Mouse (Mus musculus): ENCODE measurements at regions not wholly inside any gene's neighbourhood (a gene's known extent, or its start where the extent isn't known, plus 50 kb on each side); places are given as distances from the start of the nearest gene placed in this dataset.

DNA sequence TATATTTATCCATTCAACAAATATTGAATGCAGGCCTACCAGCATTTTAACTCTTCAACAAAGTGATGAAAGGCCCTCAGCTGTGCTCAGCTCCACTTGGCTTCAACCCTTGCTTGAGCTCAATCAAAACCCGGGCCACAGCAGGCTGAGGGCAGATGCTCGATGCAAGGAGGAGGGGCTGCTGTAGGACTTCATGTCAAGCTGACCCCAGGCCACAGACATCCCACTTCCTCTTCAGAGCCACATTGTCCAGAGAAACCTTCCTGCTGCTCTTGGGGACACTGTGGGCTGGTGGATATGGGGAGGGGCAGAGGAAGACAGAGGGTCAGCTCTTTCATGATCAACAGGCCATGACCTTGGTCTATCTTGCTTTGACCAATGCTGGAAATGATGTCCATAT lies 299.7 kb downstream of the Bcl11a start:
- DNase-seq (ENCODE audit: low spot score in 2 of 2): no peak

GRCm38 (mm10) chr11:24390578-24390977 lies 312.7 kb downstream of the Bcl11a start:
- DNase-seq (ENCODE audit: low spot score in 2 of 2): no peak

DNA sequence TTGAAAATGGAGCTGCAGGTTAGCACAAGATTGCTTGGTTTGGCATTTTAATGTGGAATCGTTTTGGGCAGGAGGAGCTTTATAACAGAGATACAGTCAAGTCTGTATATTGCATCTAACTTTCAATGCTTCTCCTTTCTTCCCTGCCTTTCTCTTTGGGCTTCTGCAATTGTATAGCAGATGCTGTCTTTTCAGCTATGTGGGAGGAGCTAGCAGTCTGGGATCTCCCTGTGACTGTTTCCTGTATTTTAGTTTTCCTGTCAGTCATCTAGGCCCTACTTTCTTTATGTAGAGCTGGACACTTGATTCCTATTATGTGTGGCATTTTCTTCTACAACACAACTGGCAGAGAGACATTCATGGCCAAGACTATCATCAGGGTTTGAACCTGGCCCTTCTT lies 313.5 kb downstream of the Bcl11a start:
- DNase-seq (ENCODE audit: low spot score in 2 of 2): no peak

GRCm38 (mm10) chr11:24395478-24395877 lies 317.6 kb downstream of the Bcl11a start:
- DNase-seq (ENCODE audit: low spot score in 2 of 2): no peak

DNA sequence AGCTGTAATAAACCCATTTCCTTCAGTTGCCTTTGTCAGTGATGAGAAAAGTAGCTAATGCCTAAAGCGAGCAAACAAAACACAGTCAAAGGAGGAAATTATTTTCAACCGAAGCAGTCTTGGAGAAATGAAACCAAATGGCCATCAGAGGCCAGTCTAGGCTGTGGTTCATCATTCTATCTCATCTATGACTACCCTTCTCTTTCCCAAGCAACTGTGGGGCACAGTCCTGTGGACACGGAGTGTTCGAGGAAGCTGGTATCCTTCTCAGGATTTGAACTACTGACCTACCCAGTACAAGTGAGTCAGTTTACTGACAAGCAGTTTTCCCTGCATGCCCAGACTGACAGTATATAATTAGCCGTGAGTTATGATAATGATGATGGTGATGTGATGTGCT lies 319.1 kb downstream of the Bcl11a start:
- DNase-seq (ENCODE audit: low spot score in 2 of 2): no peak

GRCm38 (mm10) chr11:24397710-24398109 lies 319.9 kb downstream of the Bcl11a start:
- DNase-seq (ENCODE audit: low spot score in 2 of 2): no peak

DNA sequence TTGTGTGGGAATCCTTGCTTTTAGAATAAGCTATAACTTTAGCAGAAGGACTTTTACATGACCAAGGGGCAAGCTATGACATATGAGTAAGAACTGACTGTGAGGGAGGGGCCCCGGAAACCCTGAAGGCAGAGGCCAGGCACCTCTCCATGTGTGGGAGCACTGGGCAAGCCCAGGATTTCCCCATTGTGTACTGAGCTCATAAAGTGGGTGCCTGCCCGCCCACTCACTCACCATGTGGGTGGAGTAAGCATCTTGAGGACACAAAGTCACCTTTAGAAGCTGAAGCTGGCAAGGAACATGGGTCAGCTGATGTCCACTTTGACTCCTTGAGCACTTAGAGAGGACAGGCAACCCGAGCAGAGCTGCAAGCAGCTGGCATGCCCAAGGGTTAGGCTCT lies 323.3 kb downstream of the Bcl11a start:
- DNase-seq (ENCODE audit: low spot score in 2 of 2): no peak

- no peak for DNase-seq (ENCODE audit: low spot score in 2 of 2)
Measured at GRCm38 (mm10) chr11:24402127-24402526, 324.3 kb downstream of the Bcl11a start.

DNA sequence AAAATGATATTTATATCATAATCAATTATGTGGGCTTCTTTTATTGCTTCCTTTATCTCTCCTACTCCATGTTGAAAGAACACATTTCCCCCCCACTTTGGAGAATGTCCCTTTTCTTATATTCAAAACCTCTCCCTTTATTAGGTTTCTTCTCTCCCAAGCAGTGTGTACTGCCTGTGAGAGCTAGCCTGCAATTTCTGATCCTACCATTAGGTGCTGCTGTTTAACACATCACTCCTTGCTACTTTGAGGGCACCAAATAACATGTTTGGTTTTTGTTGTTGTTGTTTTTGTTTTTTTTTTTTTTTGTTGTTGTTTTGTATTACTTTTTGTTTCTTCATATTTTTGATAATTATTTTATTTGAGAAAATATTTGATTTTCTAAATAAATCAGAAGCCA lies 336.9 kb downstream of the Bcl11a start:
- DNase-seq (ENCODE audit: low spot score in 2 of 2): peak in 1 of 2 experiments; percentile 8

DNA sequence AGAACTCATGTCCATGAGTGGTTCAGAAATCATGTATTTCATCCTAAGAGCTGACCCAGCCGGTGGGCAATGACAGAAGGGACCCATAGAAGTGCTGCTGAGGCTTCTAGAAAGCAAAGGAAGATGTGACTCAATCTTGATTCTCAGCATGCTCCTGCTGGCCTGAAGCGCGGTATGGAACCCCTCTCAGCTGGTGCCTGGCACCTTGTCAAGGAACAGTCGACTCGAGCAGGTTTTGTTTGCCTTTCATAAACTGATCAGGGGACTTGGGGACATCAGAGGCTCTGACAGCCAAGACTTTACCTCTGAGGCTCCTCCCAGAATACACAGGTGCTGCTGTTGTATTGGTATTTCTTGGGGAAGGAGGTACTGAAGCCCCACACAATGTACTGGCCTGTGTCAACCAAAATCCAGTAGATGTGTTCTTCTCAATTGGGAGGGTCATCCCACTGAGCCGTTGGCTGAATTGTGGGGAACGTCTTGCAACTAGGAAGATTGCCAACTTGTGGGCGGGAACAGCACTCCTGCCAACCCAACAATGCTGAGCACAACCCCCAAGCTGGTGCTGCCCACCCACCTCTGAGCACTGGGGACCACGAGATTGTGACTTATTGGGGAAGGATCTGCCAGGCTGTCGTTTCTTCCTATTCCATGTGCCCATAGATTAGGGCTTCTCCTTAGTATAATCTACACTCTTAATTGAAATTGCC lies 344.4 kb downstream of the Bcl11a start:
- DNase-seq (ENCODE audit: low spot score in 2 of 2): peak in 1 of 2 experiments; percentile 57

DNA sequence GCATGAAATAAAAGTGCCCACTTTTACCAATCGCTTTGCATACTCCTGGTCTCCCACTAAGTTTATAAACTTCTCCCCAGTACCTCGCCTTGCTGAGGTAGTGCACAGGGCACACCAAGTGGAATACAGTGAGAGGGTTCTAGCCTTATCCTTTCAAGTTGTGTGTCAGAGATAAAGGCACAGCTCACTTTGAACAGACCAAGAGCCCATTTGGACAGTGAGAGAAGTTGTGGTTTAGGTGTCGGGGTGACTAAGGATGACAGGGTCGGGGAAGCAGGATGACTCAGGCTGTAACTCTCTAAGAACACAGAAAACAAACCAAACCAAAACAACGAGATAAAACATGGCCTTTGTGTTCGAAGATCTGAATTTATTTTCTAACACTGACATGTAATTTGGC lies 345.4 kb downstream of the Bcl11a start:
- no peak for DNase-seq (ENCODE audit: low spot score in 2 of 2)

- DNase-seq (ENCODE audit: low spot score in 2 of 2): no peak
Measured at GRCm38 (mm10) chr11:24426995-24427883, 349.4 kb downstream of the Bcl11a start.

DNA sequence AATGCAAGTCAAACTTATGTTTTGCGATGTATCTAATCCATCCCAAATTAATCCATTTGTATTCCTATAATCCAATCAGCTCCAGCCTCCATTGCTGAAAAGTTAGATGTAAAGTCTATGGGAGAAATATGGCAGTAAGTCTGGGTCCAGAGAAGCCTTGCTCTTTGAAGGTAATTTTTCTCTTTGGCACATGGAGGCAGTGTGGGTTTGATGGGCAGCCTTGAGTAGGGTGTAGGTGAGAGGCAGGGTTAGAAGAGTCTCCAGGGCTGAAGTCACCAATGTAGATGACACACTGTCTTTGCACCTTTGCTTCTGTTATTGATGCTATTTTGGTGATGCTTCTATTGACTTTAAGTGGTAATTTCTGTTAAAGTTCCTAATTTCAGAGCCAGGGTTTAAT lies 370.8 kb downstream of the Bcl11a start:
- DNase-seq (ENCODE audit: low spot score in 2 of 2): no peak

DNA sequence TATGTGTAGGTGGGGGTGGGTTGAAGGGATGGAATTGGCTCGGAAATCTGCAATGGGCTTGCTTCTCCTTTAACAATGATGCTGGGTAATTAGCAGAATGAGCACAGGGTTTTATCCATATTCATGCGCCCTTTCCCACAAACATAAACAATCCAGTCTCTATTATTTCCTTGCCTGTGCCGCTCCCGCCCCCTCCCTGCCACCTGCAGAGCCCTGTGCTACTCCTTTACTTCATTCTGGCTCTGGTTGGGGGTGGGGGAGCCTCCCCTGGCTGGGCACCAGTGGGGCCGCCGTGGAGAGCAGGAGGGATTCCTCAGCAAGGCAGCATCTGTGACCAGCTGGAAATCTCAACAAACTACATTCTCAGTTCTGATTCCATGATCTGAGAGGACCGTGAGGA lies 374.4 kb downstream of the Bcl11a start:
- no peak for DNase-seq (ENCODE audit: low spot score in 2 of 2)

DNA sequence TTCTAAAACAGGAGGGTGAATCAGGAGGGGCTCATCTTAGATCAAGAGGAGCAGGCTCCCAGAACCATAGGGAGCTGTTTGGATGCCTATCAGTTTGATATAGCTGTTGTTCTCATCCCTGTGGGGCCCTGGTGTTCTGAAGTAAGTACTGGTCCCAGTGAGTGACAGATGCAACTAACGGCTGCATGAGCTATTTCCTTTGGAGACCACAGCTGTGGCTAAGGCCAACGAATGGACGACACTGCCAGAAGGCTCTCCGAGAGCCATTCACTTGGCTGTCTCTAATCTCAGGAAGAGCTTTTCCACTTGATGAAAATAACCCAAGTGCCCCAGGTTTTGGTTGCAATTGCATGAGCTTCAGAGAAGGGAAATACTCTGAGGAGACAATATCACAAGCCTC lies 386.8 kb downstream of the Bcl11a start:
- DNase-seq (ENCODE audit: low spot score in 2 of 2): no peak

DNA sequence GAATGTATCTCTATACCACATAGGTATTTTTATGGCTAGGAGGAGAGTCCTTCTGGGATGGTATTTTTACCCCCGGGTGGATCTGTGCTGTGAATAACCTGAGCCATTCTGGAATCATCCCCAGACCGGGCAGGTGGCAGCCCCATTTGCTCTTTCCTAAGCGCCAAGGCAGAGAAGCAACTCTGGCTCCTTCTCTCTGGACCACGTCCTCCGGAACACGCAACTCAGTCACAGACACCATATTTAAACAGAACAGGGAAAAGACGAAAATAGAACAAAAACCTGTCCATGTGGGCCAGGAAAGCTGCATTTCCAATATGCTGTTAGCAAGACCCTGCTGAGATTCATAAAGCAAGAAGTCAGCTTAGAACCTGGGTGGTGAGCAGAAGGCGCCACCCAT lies 389.6 kb downstream of the Bcl11a start:
- DNase-seq (ENCODE audit: low spot score in 2 of 2): no peak

GRCm38 (mm10) chr11:24470469-24470868 lies 392.6 kb downstream of the Bcl11a start:
- DNase-seq (ENCODE audit: low spot score in 2 of 2): no peak

- DNase-seq (ENCODE audit: low spot score in 2 of 2): no peak
Measured at GRCm38 (mm10) chr11:24472617-24473367, 394.9 kb downstream of the Bcl11a start.

GRCm38 (mm10) chr11:24473368-24474010 lies 395.6 kb downstream of the Bcl11a start:
- DNase-seq (ENCODE audit: low spot score in 2 of 2): no peak

DNA sequence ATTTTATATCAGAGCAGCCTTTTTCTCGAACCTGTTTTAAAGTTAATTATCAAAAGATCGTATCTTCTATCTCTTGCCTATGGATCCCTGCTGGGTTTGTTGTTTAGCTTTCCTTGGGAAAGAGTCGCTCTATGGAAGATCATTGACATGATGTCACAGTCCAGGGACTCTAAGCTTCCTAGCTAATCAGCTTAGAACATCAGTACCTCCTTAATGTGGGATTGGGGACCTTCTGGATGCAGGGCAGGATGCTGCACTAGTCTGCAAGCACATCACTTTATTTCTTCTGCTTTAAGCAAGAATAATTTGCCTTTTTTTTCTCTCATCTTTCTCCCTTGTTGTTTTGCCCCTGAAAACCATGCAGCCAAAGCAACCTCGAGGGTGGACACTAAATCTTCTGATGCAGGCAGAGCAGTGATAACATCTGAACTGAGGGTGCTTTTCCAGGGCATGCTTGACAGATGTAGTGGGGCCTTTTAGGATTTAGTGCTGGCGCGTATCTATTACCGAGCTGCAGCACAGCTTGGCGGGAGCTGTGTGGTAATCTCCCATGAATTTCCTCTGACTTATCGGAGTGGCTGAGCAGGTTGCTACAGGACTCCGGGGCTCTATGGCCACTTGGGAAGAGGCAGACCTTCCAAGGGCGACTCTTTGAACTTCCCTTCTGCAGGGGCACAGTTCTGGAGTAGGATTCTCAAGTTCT lies 425.0 kb downstream of the Bcl11a start:
- no peak for DNase-seq (ENCODE audit: low spot score in 2 of 2)

DNA sequence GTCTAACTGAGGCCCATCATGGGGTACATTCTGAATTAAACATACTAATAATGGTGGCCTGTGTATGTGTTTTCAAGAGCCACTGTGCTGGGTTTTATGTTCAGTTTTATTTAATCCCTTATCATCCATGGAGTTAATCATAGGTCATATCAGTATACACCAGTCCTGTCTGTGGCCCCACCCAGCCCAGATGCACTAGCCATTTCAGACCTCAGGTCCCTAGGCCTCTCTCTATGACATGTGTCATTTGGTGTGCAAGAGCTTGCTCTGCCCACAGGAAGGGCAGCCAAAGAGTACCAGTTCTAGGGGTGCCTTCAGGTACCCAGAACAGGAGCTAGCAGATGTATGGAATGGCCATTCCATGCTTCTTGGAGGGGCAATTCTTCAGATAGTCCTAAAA lies 437.7 kb downstream of the Bcl11a start:
- DNase-seq (ENCODE audit: low spot score in 2 of 2): no peak

Measured in cerebellum, postnatal 4 days (tissue).